Mouse (Mus musculus) kidney, adult 2 months (tissue): Measurements from ENCODE around the gene Gm10985. TPM values are rescaled to one million over a fixed set of nuclear protein-coding genes. Genes with fewer than 3 reads are reported as not detected.

ENCODE experiments used
- DNase-seq: peaks from one replicate; pipeline ENCODE4 v3.0.0; 2021
- H3K27ac ChIP-seq: fragments of 200-500 bp; 2 replicates; pipeline ENCODE4 v1.5.1; 2012; ENCODE audit warnings: low read depth, low read length, control low read depth, inconsistent platforms; ENCODE audit not compliant: insufficient read depth
- H3K27me3 ChIP-seq: fragments of 200-500 bp; replicated peaks from 2 replicates; pipeline ENCODE4 v1.6.1; 2012; ENCODE audit warnings: mild to moderate bottlenecking, moderate library complexity, low read length, inconsistent platforms; ENCODE audit not compliant: control insufficient read depth, insufficient read depth
- H3K36me3 ChIP-seq: fragments of 200-500 bp; 2 replicates; pipeline ENCODE4 v1.6.1; 2012; ENCODE audit warnings: mild to moderate bottlenecking, moderate library complexity, low read length, inconsistent platforms; ENCODE audit not compliant: control insufficient read depth, insufficient read depth
- H3K4me1 ChIP-seq: fragments of 200-500 bp; 2 replicates; pipeline ENCODE4 v1.6.1; 2011; ENCODE audit warnings: low read length; ENCODE audit not compliant: control insufficient read depth, insufficient read depth
- H3K4me3 ChIP-seq: fragments of 200-500 bp; 2 replicates; pipeline ENCODE4 v1.5.1; 2011; ENCODE audit warnings: mild to moderate bottlenecking, low read depth, low read length, control low read depth; ENCODE audit not compliant: insufficient read depth
- CTCF ChIP-seq: fragments of 200-500 bp; conservative IDR thresholded peaks from 2 replicates; pipeline ENCODE4 v1.5.1; 2011; ENCODE audit warnings: low read depth, mild to moderate bottlenecking, control low read depth, low read length, moderate library complexity, mixed read lengths; ENCODE audit not compliant: insufficient read depth, insufficient read length
- POLR2A ChIP-seq: fragments of 200-500 bp; IDR thresholded peaks from one replicate; pipeline ENCODE4 v1.6.1; 2011; ENCODE audit warnings: low read depth, low read length, control low read depth
- WGBS: fragments of 180-500 bp; shearing (Covaris S2); methylation state at CpG from one replicate; pipeline ENCODE4 v1.1.7; 2018; 5-methylcytosine and 5-hydroxymethylcytosine counted together
- polyA plus RNA-seq: library from polyadenylated mRNA; depleted of rRNA; stranded (reverse); fragments of >200 nt; gene quantifications from 2 replicates; pipeline ENCODE4 v1.2.3, GENCODE M21; 2012; rRNA removed

Gm10985 gene
- polyA plus RNA-seq, result not detected in 2 replicates

GRCm38 (mm10) chr3:53844786-53845185, at the start of gene Gm10985:
TSS of gene Gm10985 (plus strand) at chr3:53845086.
- Histone ChIP-seq H3K4me1 (no peaks in the 10 kb centered on the region), H3K4me3 (no peak within 1 kb of the TSS), H3K36me3 (no peaks in the 10 kb centered on the region), H3K27ac (no peak within 1 kb of the TSS), H3K27me3 (no peaks in the 10 kb centered on the region)
- no peak for TF ChIP-seq POLR2A
- no peak for TF ChIP-seq CTCF
- 87% methylated on average over 2 of the region's 2 CpGs for WGBS
- DNase-seq, result no peak

- TF ChIP-seq CTCF (no peak), POLR2A (no peak)
- Histone ChIP-seq H3K4me3 (no peak overlapping the region), H3K36me3 (no peaks in the 10 kb centered on the region), H3K27me3 (no peaks in the 10 kb centered on the region), H3K27ac (no peak overlapping the region), H3K4me1 (no peaks in the 10 kb centered on the region)
- 100% methylated on average over 1 of the region's 1 CpGs for WGBS
- DNase-seq, result no peak
These were observed 48.0 kb upstream of the Gm10985 start for GRCm38 (mm10) chr3:53796933-53797332.

- DNase-seq, result no peak
- Histone ChIP-seq H3K4me3 (no peak overlapping the region), H3K27me3 (no peaks in the 10 kb centered on the region), H3K4me1 (no peaks in the 10 kb centered on the region), H3K27ac (no peak overlapping the region), H3K36me3 (no peaks in the 10 kb centered on the region)
- WGBS, result 61% methylated on average over 2 of the region's 2 CpGs
- TF ChIP-seq CTCF (no peak), POLR2A (no peak)
These were observed 45.2 kb upstream of the Gm10985 start for GRCm38 (mm10) chr3:53799671-53800070.

GRCm38 (mm10) chr3:53813421-53813977, 31.4 kb upstream of the Gm10985 start:
- Histone ChIP-seq H3K27me3 (no peaks in the 10 kb centered on the region), H3K4me1 (no peaks in the 10 kb centered on the region), H3K4me3 (no peak overlapping the region), H3K36me3 (no peaks in the 10 kb centered on the region), H3K27ac (no peak overlapping the region)
- 24% methylated on average over 7 of the region's 7 CpGs for WGBS
- no peak for DNase-seq
- no peak for TF ChIP-seq CTCF
- no peak for TF ChIP-seq POLR2A

- Histone ChIP-seq H3K27me3 (no peaks in the 10 kb centered on the region), H3K27ac (no peak overlapping the region), H3K36me3 (no peaks in the 10 kb centered on the region), H3K4me1 (no peaks in the 10 kb centered on the region), H3K4me3 (no peak overlapping the region)
- 81% methylated on average over 2 of the region's 2 CpGs for WGBS
- TF ChIP-seq POLR2A (no peak), CTCF (no peak)
- no peak for DNase-seq
These were observed 10.6 kb upstream of the Gm10985 start for GRCm38 (mm10) chr3:53834238-53834637.

- Histone ChIP-seq H3K36me3 (no peaks in the 10 kb centered on the region), H3K27ac (no peak overlapping the region), H3K4me1 (no peaks in the 10 kb centered on the region), H3K4me3 (no peak overlapping the region), H3K27me3 (no peaks in the 10 kb centered on the region)
- TF ChIP-seq CTCF (no peak), POLR2A (no peak)
- DNase-seq, result no peak
- WGBS, result 68% methylated on average over 7 of the region's 7 CpGs
These were observed 1.5 kb downstream of the Gm10985 start for GRCm38 (mm10) chr3:53846206-53846928.

GRCm38 (mm10) chr3:53847726-53848125, 2.8 kb downstream of the Gm10985 start:
- 56% methylated on average over 4 of the region's 4 CpGs for WGBS
- Histone ChIP-seq H3K27me3 (no peaks in the 10 kb centered on the region), H3K4me3 (no peak overlapping the region), H3K4me1 (no peaks in the 10 kb centered on the region), H3K27ac (no peak overlapping the region), H3K36me3 (no peaks in the 10 kb centered on the region)
- DNase-seq, result no peak
- TF ChIP-seq CTCF (no peak), POLR2A (no peak)
